Mouse (Mus musculus) adrenal gland, adult (tissue): ENCODE measurements at regions not wholly inside any gene's neighbourhood (a gene's known extent, or its start where the extent isn't known, plus 50 kb on each side); places are given as distances from the start of the nearest gene placed in this dataset.

Source experiments
- DNase-seq, 2 experiments: peaks; one replicate each; pipeline ENCODE4 v3.0.0; 2022 to 2023; ENCODE audit warnings: low spot score in 1 of 2; ENCODE audit not compliant: inconsistent age in 2 of 2

DNA sequence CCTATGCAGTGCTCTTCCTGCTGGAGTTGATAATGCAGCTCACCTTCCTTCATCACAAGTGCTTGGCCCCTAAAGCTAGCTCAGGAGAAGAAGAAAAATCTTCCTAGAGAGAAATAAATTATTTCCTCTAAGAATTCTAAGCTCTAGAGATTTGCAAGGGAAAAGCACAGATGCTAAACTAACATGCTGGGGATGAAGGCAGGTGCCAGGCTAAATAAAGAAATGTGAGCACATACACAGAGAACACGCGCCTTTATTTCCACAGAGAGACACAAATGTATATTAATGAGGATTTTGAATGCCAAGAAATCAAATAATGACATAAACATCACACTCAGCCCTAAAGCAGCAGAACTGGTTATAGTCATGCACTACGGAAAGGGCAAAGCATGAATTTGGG lies 229.5 kb upstream of the Mamld1 start:
- DNase-seq = no peak

DNA sequence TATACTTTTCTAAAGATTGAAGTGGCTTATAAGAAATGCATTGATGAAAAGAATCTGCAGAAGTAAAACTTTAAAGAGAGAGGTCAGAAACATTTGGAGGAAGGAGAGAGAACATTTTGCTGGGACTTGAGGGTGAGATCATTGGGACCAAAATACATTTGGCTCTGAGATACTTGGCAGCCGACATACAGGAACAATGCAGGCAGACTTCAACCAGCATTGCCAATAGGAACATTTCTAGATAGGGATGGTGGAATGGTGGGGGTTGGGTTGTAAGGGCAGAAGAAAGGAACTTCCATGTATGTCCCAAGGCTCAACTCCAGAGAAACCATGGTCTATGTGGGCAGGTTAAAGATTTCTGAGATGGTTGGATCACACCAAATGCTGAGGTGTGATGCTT lies 232.3 kb upstream of the Mamld1 start:
- DNase-seq = peak in 1 of 2 experiments; percentile 21

DNA sequence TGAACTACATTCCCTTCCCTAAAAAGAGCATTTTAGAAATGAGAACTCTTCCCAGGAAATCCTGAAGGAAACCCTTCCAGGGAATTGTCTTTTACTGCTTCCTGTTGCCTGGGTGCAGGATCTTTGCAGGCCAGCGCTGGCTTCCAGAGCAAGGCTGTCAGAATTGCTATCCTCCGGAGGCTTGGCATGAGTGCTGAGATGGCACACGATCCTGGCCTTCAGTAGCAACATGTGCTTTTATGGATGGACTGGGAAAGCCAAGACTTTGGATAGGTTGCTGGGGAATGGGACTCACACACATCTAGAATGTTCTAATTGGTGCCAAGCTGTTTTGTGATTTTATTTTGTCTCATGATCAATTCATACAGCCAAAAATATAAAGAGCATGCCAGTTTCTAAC lies 233.4 kb upstream of the Mamld1 start:
- peak in 1 of 2 experiments; percentile 24 for DNase-seq

DNA sequence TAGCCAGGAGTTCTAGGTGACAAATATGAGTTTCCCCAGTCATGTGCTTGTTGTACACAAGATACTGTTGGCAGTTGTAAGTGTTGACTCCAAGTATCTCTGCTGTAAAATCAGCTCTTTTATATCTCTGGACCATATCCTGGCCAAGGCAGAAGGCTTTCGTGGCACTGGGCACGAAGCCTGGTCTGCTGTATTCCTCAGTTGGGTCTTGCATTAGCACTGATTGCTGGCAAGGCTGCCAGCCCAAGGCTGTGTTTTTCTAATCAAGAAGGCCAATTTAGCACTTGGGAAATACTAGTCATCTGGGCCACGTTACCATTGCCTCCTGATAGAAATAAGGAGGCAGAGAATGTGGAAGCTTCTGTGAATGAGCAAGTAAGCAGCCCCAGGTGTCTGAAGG lies 258.3 kb upstream of the Mamld1 start:
- peak in 1 of 2 experiments; percentile 34 for DNase-seq

DNA sequence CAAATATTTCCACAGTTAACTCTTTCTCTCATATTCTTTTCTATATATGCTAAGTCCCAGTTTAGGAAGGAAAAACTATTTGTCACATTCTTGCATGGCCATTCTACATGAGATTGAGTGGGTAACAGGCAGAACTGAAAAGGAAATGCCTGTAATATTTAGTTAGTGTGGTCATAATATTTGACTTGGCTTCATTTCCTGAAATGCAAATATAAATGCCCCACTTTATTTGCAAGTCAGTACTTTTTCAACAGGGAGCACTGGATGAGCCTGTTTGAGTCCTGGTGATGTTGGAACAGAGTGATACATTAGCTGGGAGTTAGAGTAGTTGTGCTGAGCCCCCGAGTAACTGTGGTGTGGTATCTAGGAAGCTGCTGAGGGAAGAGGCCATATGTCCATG lies 285.9 kb upstream of the Tmem185a start:
- DNase-seq = no peak

DNA sequence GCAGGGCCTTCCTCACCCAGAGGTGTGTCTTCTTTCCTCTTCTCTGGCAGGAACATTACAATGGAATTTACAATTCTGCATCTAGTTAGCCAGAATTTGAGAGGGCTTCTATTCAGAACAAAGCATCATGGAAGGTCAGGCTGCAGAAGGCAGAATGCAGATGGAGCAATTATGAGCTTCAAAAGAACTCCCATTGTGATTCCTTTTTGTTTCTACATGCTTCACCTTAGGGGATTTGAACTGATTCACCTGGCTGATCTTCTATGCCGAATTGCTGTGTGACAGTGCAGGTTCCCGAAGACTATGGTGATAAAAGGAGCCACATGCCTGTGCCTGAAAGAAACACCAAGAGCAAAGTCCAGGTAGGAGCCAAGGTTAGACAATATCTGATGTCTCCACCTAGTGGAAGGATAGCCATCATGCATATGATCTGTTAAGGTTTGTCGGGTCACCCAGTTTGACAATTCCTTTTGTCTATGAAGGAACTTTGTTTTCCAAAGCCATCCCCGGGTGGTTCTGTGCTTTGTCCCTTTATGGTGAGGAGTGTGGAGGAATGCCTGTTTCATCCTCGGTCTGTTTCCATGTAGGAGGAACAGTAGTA lies 236.1 kb upstream of the Tmem185a start:
- no peak for DNase-seq

DNA sequence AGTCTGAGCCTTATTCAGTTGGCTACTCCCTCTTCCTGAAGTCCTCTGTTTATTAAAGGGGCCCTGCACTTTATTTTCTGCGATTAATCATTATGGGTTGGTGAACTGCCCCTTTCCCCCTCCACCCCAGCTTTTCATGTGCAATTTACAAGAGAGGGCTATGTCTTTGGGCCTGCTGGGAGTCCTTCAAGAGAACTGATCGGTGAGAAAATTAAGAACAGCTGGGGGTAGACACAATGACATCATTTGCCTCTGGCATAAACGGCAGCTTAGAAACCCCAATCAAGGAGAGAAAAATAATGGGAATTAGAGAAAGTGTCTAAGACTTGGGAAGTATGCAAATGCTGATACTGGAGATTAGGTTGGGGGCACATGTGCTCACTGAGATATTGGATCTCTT lies 205.2 kb upstream of the Tmem185a start:
- DNase-seq = no peak

DNA sequence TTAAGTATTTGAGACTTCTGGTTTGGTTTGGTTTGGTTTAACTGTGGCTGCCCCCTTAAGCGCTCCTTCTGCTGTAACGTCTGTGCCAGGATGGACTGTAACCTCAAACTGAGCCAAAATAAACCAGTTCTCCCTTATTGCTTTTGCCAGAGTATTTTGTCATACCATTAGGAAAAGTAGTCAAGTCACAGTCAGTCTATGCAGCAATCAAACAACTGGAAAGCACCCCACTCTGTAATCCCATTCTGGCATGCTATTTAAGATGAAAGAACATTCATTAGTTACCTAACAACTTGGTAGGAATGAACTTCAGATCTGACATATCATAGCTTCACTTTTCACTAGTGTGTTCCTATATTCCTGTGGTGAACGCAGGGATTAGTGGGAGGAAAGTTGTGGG lies 190.1 kb upstream of the Tmem185a start:
- no peak for DNase-seq
